Comparison of ENCODE assay signal across 11 mouse cellular contexts in the genomic region with DNA sequence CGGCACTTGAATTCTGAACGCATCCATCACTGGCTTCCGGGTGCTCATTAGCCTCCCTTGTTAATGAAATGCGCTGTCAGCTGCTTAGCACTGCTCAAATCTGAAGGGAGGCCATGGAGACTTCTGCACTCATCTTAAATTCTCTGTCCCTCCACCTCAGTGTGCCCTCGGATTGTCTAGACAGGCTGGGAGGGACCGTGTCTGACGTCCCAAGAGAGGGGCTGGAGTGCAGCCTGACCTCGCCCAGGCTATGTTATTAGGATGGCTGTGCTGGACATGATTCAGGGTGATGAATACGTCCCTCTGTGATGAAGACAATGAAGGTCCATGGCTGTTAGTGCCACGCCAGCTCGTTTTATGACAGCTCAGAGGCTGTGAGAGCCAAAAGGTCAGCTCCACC.
DNase-seq lines count a peak whose midpoint lies in the region; ATAC-seq and TF ChIP-seq lines count a peak whose summit lies in the region.
"Had no signal": no experiment of that assay in that cellular context is flagged by ENCODE, and none has a peak within 500 bp of the region (broad histone marks: within the 10 kb centered on the region; RNA-seq: fewer than 3 reads in every experiment).

No protein-coding gene starts in this region.

- H3K9me3 ChIP-seq in heart, embryonic 13.5 days: no peaks in the 10 kb centered on the region
- H3K9me3 ChIP-seq in forebrain, embryonic 16.5 days (ENCODE audit: control insufficient read depth, low read length): no peaks in the 10 kb centered on the region
- no peaks in the 10 kb centered on the region for H3K9me3 ChIP-seq in midbrain, postnatal 0 days (ENCODE audit: low read length)
- H3K9me3 ChIP-seq: embryonic facial prominence, embryonic 12.5 days had no signal

- no peaks in the 10 kb centered on the region for H3K27me3 ChIP-seq in heart, embryonic 13.5 days (replicated peaks)
- no peaks in the 10 kb centered on the region for H3K27me3 ChIP-seq in forebrain, embryonic 16.5 days (replicated peaks; ENCODE audit: control insufficient read depth, insufficient read depth, low read length)
- no peaks in the 10 kb centered on the region for H3K27me3 ChIP-seq in midbrain, postnatal 0 days (ENCODE audit: insufficient read depth, low read length)
- H3K27me3 ChIP-seq: embryonic facial prominence, embryonic 12.5 days had no signal

- H3K27ac ChIP-seq in heart, embryonic 13.5 days (replicated peaks): no peak overlapping the region
- H3K27ac ChIP-seq in forebrain, embryonic 16.5 days (ENCODE audit: low read length): peak overlapping the region; percentile 44; the same call in 1 of the 2 replicates
- no peak overlapping the region for H3K27ac ChIP-seq in midbrain, postnatal 0 days (ENCODE audit: low read depth, low read length)
- H3K27ac ChIP-seq: liver, embryonic 14.5 days had no signal

- no peak overlapping the region for H3K4me3 ChIP-seq in heart, embryonic 13.5 days
- no peak overlapping the region for H3K4me3 ChIP-seq in forebrain, embryonic 16.5 days (replicated peaks; ENCODE audit: low read length)
- no peak overlapping the region for H3K4me3 ChIP-seq in midbrain, postnatal 0 days (ENCODE audit: low read depth, low read length)
- H3K4me3 ChIP-seq: embryonic facial prominence, embryonic 12.5 days had no signal

- 74% methylated on average over 11 of the region's 11 CpGs for WGBS in heart, embryonic 13.5 days
- 54% methylated on average over 11 of the region's 11 CpGs for WGBS in forebrain, embryonic 16.5 days
- WGBS in midbrain, postnatal 0 days: 45% methylated on average over 11 of the region's 11 CpGs

- DNase-seq in heart, postnatal 36 days: no peak
- peak; percentile 27 for DNase-seq in adrenal gland, postnatal 25 days
- DNase-seq in midbrain, postnatal 0 days (ENCODE audit: low spot score): no peak
- no peak for DNase-seq in right cerebral cortex, postnatal 10 days (ENCODE audit: low spot score in 2 of 2)
- DNase-seq: kidney, adult 11 months; right cerebral cortex, adult 18-20 months had no signal

- H3K9ac ChIP-seq in heart, embryonic 13.5 days: 0 out of 2 replicates have a peak overlapping the region, but pooled peaks have one; percentile 10
- H3K9ac ChIP-seq in forebrain, embryonic 16.5 days (replicated peaks; ENCODE audit: low read depth, low read length): no peak overlapping the region
- no peak overlapping the region for H3K9ac ChIP-seq in midbrain, postnatal 0 days (replicated peaks; ENCODE audit: low read length, poor library complexity, severe bottlenecking)
- H3K9ac ChIP-seq: embryonic facial prominence, embryonic 12.5 days; liver, embryonic 14.5 days had no signal

- H3K36me3 ChIP-seq in heart, embryonic 13.5 days: peaks cover 55% of the 10 kb centered on the region
- H3K36me3 ChIP-seq in forebrain, embryonic 16.5 days (ENCODE audit: control insufficient read depth, insufficient read depth): peaks cover 4% of the 10 kb centered on the region; the same call in 1 of the 2 replicates
- peaks cover 28% of the 10 kb centered on the region for H3K36me3 ChIP-seq in midbrain, postnatal 0 days (ENCODE audit: insufficient read depth, low read length)
- H3K36me3 ChIP-seq: embryonic facial prominence, embryonic 12.5 days had no signal

- ATAC-seq in heart, embryonic 13.5 days (ENCODE audit: extremely low read depth, insufficient number of reproducible peaks, low FRiP score, low TSS enrichment): no peak
- peak; percentile 67 for ATAC-seq in forebrain, embryonic 16.5 days
- peak; percentile 35; the same call in 1 of the 2 replicates for ATAC-seq in midbrain, postnatal 0 days (ENCODE audit: low FRiP score)
- no peak for ATAC-seq in megakaryocyte, adult 5-6 weeks (ENCODE audit: poor library complexity, severe bottlenecking)

- TF ChIP-seq CTCF in midbrain, postnatal 0 days (IDR thresholded peaks at IDR 0.05): no peak

- intact Hi-C loops in heart, postnatal 36 days (cut with DNase I): no loop called here

- no peak overlapping the region for H3K4me2 ChIP-seq in heart, embryonic 13.5 days
- H3K4me2 ChIP-seq in forebrain, embryonic 16.5 days (ENCODE audit: low read length): no peak overlapping the region
- no peak overlapping the region for H3K4me2 ChIP-seq in midbrain, postnatal 0 days (ENCODE audit: low read depth, low read length, poor library complexity, severe bottlenecking)
- H3K4me2 ChIP-seq: embryonic facial prominence, embryonic 12.5 days had no signal

- peaks cover 27% of the 10 kb centered on the region for H3K4me1 ChIP-seq in heart, embryonic 13.5 days
- H3K4me1 ChIP-seq in forebrain, embryonic 16.5 days (replicated peaks; ENCODE audit: control insufficient read depth, insufficient read depth, low read length): peaks cover 5% of the 10 kb centered on the region
- H3K4me1 ChIP-seq in midbrain, postnatal 0 days (ENCODE audit: insufficient read depth, low read length): no peaks in the 10 kb centered on the region

Comparison
In these comparisons a context has a peak if more than half of its experiments do, and no peak if none do; other contexts are left out.
1. ATAC-seq: peak in forebrain, embryonic 16.5 days (single experiment) and midbrain, postnatal 0 days (single experiment); none in heart, embryonic 13.5 days (single experiment) and megakaryocyte, adult 5-6 weeks (single experiment).